Mouse (Mus musculus): ENCODE data around the gene Pnpla1. TPM values are rescaled to one million over a fixed set of nuclear protein-coding genes. Genes with fewer than 3 reads are reported as not detected.
"Not testable (repeated sequence)": the region's sequence is repeated elsewhere in the genome, so short reads cannot be mapped to it uniquely, and the experiment has no call there.

The Pnpla1 gene
- polyA plus RNA-seq (2015; fragmentation: Nextera tagmentation; extraction: Ambion mirVana), result 0.95 and 1.2 TPM in 2 replicates

GRCm38 (mm10) chr17:28858205-28858604 is at the start of gene Pnpla1:
Gene Pnpla1, plus strand, starts transcription at chr17:28858411.
- ATAC-seq, result peak; percentile 34
- WGBS, result 42% methylated on average over 12 of the region's 12 CpGs
- no peak within 1 kb of the TSS for H3K27ac ChIP-seq
- H3K4me1 ChIP-seq (replicated peaks), result 0 out of 2 replicates have a peak, but pooled peaks cover 6% of the 10 kb centered on the region
- no peak within 1 kb of the TSS for H3K4me3 ChIP-seq (replicated peaks)
- no peaks in the 10 kb centered on the region for H3K9me3 ChIP-seq
- H3K4me2 ChIP-seq (replicated peaks), result no peak within 1 kb of the TSS
- no peaks in the 10 kb centered on the region for H3K36me3 ChIP-seq
- H3K27me3 ChIP-seq (replicated peaks), result no peaks in the 10 kb centered on the region
- no peak within 1 kb of the TSS for H3K9ac ChIP-seq

DNA sequence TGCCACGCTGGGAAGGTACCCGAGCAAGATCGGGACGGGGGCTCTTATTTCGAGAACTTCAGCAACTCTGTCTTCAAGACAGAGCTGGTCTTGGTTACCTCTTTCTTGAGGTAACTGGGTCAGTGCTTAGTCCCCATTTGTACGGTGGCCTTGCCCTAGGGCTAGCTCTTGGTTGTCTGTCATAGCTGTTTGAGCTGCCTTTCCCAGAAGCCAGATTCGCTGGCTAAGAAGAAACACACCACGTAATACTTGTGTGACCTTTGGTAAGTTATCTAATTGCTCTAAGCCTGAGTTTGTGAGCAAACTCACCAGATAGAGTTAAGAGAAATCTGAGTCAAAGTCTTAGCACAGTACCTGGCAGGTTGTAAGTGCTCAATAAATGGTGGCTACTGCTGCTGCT is 49.5 kb upstream of the Pnpla1 start:
- no peaks in the 10 kb centered on the region for H3K27me3 ChIP-seq (replicated peaks)
- 92% methylated on average over 8 of the region's 8 CpGs for WGBS

DNA sequence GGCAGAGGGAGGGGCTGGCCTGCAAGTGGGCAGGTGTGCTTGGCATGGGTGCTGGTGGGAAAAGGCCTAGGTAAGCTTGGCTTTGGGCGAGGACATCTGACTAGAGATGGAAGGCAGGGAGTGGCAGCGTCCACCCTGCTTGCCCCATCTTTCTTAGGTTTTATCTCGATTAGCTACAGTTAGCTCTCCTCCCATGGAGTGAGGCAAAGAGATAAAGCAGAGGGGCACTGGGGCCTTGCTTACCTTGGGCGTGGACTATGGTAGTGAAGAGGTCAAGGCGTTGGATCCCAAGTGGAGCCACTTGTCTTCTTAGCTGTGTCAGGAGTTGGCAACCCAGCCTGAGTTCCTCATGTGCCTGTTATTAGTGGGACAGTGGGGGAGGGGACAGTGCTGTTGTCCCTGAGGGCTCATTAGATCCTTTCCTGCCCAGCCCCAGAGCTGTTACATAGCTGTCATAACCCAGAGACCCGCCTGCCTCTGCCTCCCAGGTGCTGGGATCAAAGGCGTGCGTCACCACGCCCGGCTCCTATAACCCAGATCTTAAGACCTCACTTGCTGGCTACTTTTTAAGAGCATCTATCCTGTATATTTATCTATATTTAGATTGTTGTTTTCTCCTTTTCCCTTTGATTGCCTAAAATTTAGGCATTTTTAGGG is 48.9 kb upstream of the Pnpla1 start:
- Histone ChIP-seq H3K9me3 (no peaks in the 10 kb centered on the region), H3K4me2 (replicated peaks) (no peak overlapping the region), H3K27me3 (replicated peaks) (no peaks in the 10 kb centered on the region), H3K4me1 (replicated peaks) (peaks cover 9% of the 10 kb centered on the region; the same call in 1 of the 2 replicates), H3K4me3 (replicated peaks) (no peak overlapping the region), H3K27ac (peak overlapping the region; percentile 66), H3K9ac (no peak overlapping the region), H3K36me3 (peaks cover 42% of the 10 kb centered on the region)
- ATAC-seq, result peak; percentile 70
- WGBS, result 75% methylated on average over 10 of the region's 10 CpGs

More for the DNA sequence above, 49.5 kb upstream of the Pnpla1 start:
- peak; percentile 40 for ATAC-seq
- peak overlapping the region; percentile 66 for H3K27ac ChIP-seq
- H3K4me2 ChIP-seq (replicated peaks), result no peak overlapping the region
- H3K4me1 ChIP-seq (replicated peaks), result peaks cover 9% of the 10 kb centered on the region; the same call in 1 of the 2 replicates
- H3K4me3 ChIP-seq (replicated peaks), result no peak overlapping the region
- no peak overlapping the region for H3K9ac ChIP-seq
- H3K9me3 ChIP-seq, result no peaks in the 10 kb centered on the region
- peaks cover 36% of the 10 kb centered on the region for H3K36me3 ChIP-seq

- H3K4me3 ChIP-seq (replicated peaks), result no peak overlapping the region
- H3K9me3 ChIP-seq, result no peaks in the 10 kb centered on the region
- WGBS, result 71% methylated on average over 10 of the region's 10 CpGs
- peaks cover 18% of the 10 kb centered on the region; the same call in 1 of the 2 replicates for H3K4me1 ChIP-seq (replicated peaks)
- H3K9ac ChIP-seq, result no peak overlapping the region
- ATAC-seq, result peak; percentile 68
- no peak overlapping the region for H3K4me2 ChIP-seq (replicated peaks)
- H3K36me3 ChIP-seq, result peaks cover 36% of the 10 kb centered on the region
- peak overlapping the region; percentile 49; the same call in 1 of the 2 replicates for H3K27ac ChIP-seq
- H3K27me3 ChIP-seq (replicated peaks), result no peaks in the 10 kb centered on the region
These were observed 45.9 kb upstream of the Pnpla1 start for GRCm38 (mm10) chr17:28812345-28812744.

GRCm38 (mm10) chr17:28814529-28815097 is 43.6 kb upstream of the Pnpla1 start:
- ATAC-seq, result no peak
- H3K27ac ChIP-seq, result no peak overlapping the region
- H3K4me3 ChIP-seq (replicated peaks), result no peak overlapping the region
- whole genome bisulfite sequencing, result 88% methylated on average over 18 of the region's 18 CpGs
- H3K36me3 ChIP-seq, result peaks cover 50% of the 10 kb centered on the region
- H3K27me3 ChIP-seq (replicated peaks), result no peaks in the 10 kb centered on the region
- no peaks in the 10 kb centered on the region for H3K9me3 ChIP-seq
- no peak overlapping the region for H3K4me2 ChIP-seq (replicated peaks)
- peaks cover 12% of the 10 kb centered on the region; the same call in 1 of the 2 replicates for H3K4me1 ChIP-seq (replicated peaks)
- H3K9ac ChIP-seq, result no peak overlapping the region

- Histone ChIP-seq H3K9ac (no peak overlapping the region), H3K4me2 (replicated peaks) (no peak overlapping the region), H3K4me3 (replicated peaks) (no peak overlapping the region), H3K9me3 (no peaks in the 10 kb centered on the region), H3K27me3 (replicated peaks) (no peaks in the 10 kb centered on the region), H3K4me1 (replicated peaks) (peaks cover 12% of the 10 kb centered on the region; the same call in 1 of the 2 replicates), H3K27ac (no peak overlapping the region), H3K36me3 (peaks cover 45% of the 10 kb centered on the region)
- no peak for ATAC-seq
- WGBS, result 60% methylated on average over 10 of the region's 10 CpGs
These were observed 42.7 kb upstream of the Pnpla1 start for GRCm38 (mm10) chr17:28815384-28816004.

GRCm38 (mm10) chr17:28816326-28816725 is 41.9 kb upstream of the Pnpla1 start:
- not testable (repeated sequence) for ATAC-seq; H3K9me3 ChIP-seq; H3K9ac ChIP-seq; H3K4me2 ChIP-seq (replicated peaks); H3K4me3 ChIP-seq (replicated peaks); H3K27me3 ChIP-seq (replicated peaks)
- Histone ChIP-seq H3K36me3 (peaks cover 52% of the 10 kb centered on the region), H3K4me1 (replicated peaks) (peaks cover 12% of the 10 kb centered on the region; the same call in 1 of the 2 replicates), H3K27ac (peak overlapping the region; percentile 79)
- WGBS, result 85% methylated on average over 10 of the region's 10 CpGs

- Histone ChIP-seq H3K9ac (no peak overlapping the region), H3K4me2 (replicated peaks) (peak overlapping the region; percentile 34), H3K27ac (peak overlapping the region; percentile 79), H3K4me1 (replicated peaks) (peaks cover 12% of the 10 kb centered on the region; the same call in 1 of the 2 replicates), H3K36me3 (peaks cover 55% of the 10 kb centered on the region), H3K27me3 (replicated peaks) (no peaks in the 10 kb centered on the region), H3K4me3 (replicated peaks) (no peak overlapping the region; the same call in 1 of the 2 replicates), H3K9me3 (no peaks in the 10 kb centered on the region)
- ATAC-seq, result peak; percentile 79
- WGBS, result 74% methylated on average over 25 of the region's 25 CpGs
These were observed 41.1 kb upstream of the Pnpla1 start for GRCm38 (mm10) chr17:28816875-28817811.

DNA sequence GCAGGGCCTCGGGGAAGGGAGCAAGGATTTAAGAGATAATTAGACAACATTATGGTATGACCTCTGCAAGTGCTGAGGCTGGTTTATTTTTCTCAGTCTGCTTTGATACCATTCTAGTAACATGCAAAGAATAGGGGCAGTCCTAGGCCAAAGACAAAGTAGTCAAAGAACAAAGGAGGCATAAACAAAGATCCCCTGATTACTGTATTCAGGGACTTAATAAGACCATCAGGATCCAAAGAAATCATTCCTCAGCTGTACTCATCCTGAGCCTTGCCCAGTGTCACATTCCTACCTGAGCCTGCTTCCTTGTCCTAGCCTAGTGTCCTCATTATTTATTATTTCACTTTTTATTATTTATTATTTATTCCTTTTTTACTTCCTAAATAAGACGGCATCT is 38.0 kb upstream of the Pnpla1 start:
- no peaks in the 10 kb centered on the region for H3K27me3 ChIP-seq (replicated peaks)
- H3K9me3 ChIP-seq, result no peaks in the 10 kb centered on the region
- no peak for ATAC-seq
- peaks cover 50% of the 10 kb centered on the region for H3K36me3 ChIP-seq
- no peak overlapping the region for H3K9ac ChIP-seq
- H3K4me1 ChIP-seq (replicated peaks), result peaks cover 8% of the 10 kb centered on the region; the same call in 1 of the 2 replicates
- WGBS, result 81% methylated on average over 2 of the region's 2 CpGs
- no peak overlapping the region for H3K4me3 ChIP-seq (replicated peaks)
- no peak overlapping the region for H3K4me2 ChIP-seq (replicated peaks)
- H3K27ac ChIP-seq, result no peak overlapping the region

DNA sequence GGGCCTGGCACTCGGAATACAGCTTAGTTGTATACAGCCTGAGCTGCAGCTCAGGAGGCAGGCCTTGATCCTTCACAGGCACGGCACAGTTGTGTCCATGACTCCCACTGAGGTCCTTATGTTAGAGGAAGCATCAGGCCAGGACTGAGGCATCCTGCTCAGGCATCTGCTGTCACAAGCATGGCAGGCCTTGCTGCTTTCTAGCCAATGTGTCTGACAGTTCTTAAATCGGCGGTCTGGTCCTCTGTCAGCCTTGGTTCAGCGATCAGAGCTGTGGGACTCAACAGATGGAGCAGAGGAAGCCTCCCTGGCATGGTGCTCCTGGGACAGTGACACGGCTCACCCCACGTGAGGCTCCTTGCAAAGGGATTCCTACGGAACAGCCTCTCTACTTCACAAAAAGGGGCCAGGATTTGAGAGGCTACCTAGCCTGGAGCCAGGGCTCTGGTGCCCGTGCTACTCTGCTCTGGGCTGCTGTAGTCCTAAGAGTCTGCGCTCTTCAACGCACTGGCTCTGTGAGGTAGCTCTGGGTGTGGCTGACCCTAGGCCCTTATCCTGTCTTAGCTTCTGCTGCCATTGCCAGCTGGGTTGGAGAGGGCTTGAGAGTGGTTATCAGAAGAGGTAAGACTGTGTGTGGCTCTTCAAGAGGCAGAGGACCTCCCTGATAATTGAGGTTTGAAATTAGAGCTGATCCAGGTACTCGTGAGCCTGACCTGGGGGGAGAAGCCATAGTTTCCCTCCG is 35.0 kb upstream of the Pnpla1 start:
- 91% methylated on average over 13 of the region's 13 CpGs for WGBS
- Histone ChIP-seq H3K4me2 (replicated peaks) (no peak overlapping the region), H3K9ac (no peak overlapping the region), H3K36me3 (peaks cover 48% of the 10 kb centered on the region), H3K9me3 (no peaks in the 10 kb centered on the region), H3K4me3 (replicated peaks) (no peak overlapping the region), H3K27ac (no peak overlapping the region), H3K27me3 (replicated peaks) (no peaks in the 10 kb centered on the region), H3K4me1 (replicated peaks) (0 out of 2 replicates have a peak, but pooled peaks cover 7% of the 10 kb centered on the region)
- ATAC-seq, result peak; percentile 71; the same call in 1 of the 2 replicates

DNA sequence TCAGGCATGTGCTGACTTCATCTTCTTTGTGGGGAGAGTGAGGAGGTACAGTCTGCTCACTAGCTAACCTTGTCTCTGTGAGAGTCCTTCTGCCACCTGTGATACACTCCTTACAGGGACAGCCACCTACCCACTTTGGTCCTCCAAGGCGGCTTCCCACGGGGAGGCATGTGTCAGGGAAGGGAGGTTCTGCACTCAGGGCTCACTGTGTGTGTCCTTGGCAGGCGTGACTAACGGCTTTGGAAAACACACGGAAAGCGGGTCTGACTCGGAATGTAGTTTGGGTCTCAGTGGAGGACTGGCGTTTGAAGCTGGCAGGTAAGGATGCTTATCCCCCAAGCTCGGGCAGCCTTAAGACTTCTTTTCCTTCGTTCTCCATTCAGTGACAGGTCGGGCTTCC is 34.5 kb upstream of the Pnpla1 start:
- no peak overlapping the region for H3K9ac ChIP-seq
- H3K27me3 ChIP-seq (replicated peaks), result no peaks in the 10 kb centered on the region
- 0 out of 2 replicates have a peak, but pooled peaks cover 7% of the 10 kb centered on the region for H3K4me1 ChIP-seq (replicated peaks)
- H3K4me2 ChIP-seq (replicated peaks), result no peak overlapping the region
- no peak for ATAC-seq
- H3K36me3 ChIP-seq, result peaks cover 48% of the 10 kb centered on the region
- H3K27ac ChIP-seq, result no peak overlapping the region
- H3K4me3 ChIP-seq (replicated peaks), result no peak overlapping the region
- WGBS, result 82% methylated on average over 11 of the region's 11 CpGs
- no peaks in the 10 kb centered on the region for H3K9me3 ChIP-seq

All from intestine, embryonic 15.5 days (tissue).